Mouse (Mus musculus): Measurements from ENCODE around the gene N4bp3. TPM values are rescaled to one million over a fixed set of nuclear protein-coding genes. Genes with fewer than 3 reads are reported as not detected.
"Not testable (repeated sequence)": the region's sequence is repeated elsewhere in the genome, so short reads cannot be mapped to it uniquely, and the experiment has no call there.

N4bp3 gene
- total and polyA plus RNA-seq, 2 experiments from 2014 or later, result 24.7 to 41.2 TPM

DNA sequence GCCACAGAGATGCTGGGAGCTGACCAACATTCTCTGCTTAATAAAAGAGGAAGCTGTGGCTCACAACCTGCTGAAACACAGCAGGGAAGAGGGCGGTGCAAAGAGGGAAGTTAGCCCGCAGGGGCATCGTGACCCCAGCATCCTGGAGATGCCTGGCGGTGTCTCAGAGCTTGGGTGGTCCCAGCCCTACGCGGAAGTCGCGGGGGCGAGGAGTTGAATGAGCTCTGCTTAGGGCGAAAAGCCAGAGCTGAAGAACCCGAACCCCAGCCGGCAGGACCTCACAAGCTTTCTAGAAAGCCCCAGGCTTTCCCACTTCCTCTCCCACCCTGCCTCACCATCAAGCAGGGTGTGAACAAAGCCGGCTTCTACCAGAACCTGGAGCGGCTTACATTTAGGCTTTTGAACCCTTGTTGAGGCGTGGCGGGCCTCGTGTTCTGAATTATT is 12.6 kb downstream of the N4bp3 start:
- Histone ChIP-seq H3K9me3 (ENCODE audit: low read length) (no peaks in the 10 kb centered on the region), H3K4me1 (ENCODE audit: insufficient read depth, low read length) (peaks cover 9% of the 10 kb centered on the region), H3K36me3 (ENCODE audit: insufficient read depth, low read length) (no peaks in the 10 kb centered on the region; the same call in 1 of the 2 replicates), H3K27ac (ENCODE audit: low read depth, low read length) (no peak overlapping the region), H3K27me3 (ENCODE audit: insufficient read depth, low read length) (no peaks in the 10 kb centered on the region), H3K4me2 (ENCODE audit: low read depth, low read length, poor library complexity, severe bottlenecking) (no peak overlapping the region), H3K9ac (replicated peaks; ENCODE audit: low read length, poor library complexity, severe bottlenecking) (no peak overlapping the region), H3K4me3 (ENCODE audit: low read depth, low read length) (no peak overlapping the region)
- DNase-seq (ENCODE audit: low spot score), result no peak
- ATAC-seq (ENCODE audit: low FRiP score), result no peak
- WGBS, result 6% methylated on average over 17 of the region's 17 CpGs
- TF ChIP-seq CTCF (IDR thresholded peaks at IDR 0.05), result no peak

DNA sequence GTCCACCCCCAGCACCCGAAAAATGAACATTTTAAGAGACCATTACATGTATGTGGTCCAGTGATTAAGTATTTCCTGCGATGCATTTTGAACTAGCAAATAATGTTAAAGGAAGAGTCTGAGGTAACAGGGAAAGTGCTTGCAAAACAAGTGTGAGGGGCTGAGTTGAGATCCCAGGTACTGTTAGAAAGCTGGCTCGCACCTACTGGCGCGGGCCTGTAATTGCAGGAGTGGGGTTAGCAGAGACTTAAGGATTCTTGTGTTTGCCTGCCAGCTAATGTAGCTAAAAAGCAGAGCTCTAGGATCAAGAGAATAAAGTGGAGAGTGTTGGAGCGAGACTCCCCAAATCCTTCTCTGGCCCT is 14.3 kb downstream of the N4bp3 start:
- peaks cover 9% of the 10 kb centered on the region for H3K4me1 ChIP-seq (ENCODE audit: insufficient read depth, low read length)
- H3K4me3 ChIP-seq (ENCODE audit: low read depth, low read length), result peak overlapping the region; percentile 81
- H3K36me3 ChIP-seq (ENCODE audit: insufficient read depth, low read length), result no peaks in the 10 kb centered on the region
- 4% methylated on average over 6 of the region's 6 CpGs for WGBS
- no peaks in the 10 kb centered on the region for H3K27me3 ChIP-seq (ENCODE audit: insufficient read depth, low read length)
- H3K9ac ChIP-seq (replicated peaks; ENCODE audit: low read length, poor library complexity, severe bottlenecking), result peak overlapping the region; percentile 72
- DNase-seq (ENCODE audit: low spot score) (peak; percentile 74), ATAC-seq (ENCODE audit: low FRiP score) (peak; percentile 55; the same call in 1 of the 2 replicates)
- H3K4me2 ChIP-seq (ENCODE audit: low read depth, low read length, poor library complexity, severe bottlenecking), result peak overlapping the region; percentile 73
- no peaks in the 10 kb centered on the region for H3K9me3 ChIP-seq (ENCODE audit: low read length)
- peak overlapping the region; percentile 77 for H3K27ac ChIP-seq (ENCODE audit: low read depth, low read length)
- TF ChIP-seq CTCF (IDR thresholded peaks at IDR 0.05), result peak; percentile 72

DNA sequence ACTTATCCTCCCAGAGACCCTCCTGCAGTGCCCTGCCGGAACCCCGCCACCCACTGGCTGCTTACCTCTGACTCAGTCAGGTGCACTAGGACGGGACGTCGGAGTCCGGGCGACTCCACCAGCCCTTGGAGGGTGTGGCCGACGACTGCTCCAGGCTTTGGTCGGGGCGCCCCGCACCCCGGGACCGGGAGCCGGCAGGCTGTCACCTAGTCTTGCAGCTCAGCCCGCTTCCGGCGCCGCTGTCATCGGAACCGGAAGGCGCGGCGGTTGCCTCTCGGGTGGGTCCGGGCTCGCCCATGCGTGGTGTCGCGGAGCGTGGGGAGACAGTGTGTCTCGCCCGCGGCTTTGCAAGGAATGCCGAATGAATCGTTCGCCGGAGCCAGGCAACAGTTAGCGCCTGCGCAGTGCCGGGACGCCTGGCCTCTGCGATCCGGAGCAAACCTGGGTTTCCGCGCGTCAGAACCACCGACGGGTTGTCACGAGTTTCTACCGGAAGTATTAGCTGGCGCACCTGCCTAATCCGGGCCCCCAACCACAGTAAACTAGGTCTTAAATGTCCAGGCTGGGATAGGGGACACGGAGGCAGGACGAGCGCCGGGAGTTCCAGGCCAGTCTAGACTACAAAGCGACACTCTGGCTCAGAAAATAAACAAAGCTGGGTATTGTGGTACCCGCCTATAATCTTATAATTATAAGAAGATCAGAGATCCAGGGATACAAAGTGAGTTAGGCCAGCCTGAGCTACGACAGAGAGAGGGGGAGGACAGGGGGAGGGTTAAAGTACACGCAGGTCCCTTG is 14.9 kb downstream of the N4bp3 start, which contains the start of gene Rmnd5b:
TSS of gene Rmnd5b (minus strand) at position 372 of the 798 bp plus-strand sequence.
- peak within 1 kb of the TSS; percentile 73 for H3K4me2 ChIP-seq (ENCODE audit: low read depth, low read length, poor library complexity, severe bottlenecking)
- H3K4me1 ChIP-seq (ENCODE audit: insufficient read depth, low read length), result peaks cover 9% of the 10 kb centered on the region
- H3K27me3 ChIP-seq (ENCODE audit: insufficient read depth, low read length), result no peaks in the 10 kb centered on the region
- peak within 1 kb of the TSS; percentile 81 for H3K4me3 ChIP-seq (ENCODE audit: low read depth, low read length)
- H3K27ac ChIP-seq (ENCODE audit: low read depth, low read length), result peak within 1 kb of the TSS; percentile 77
- WGBS, result 0% methylated on average over 60 of the region's 61 CpGs
- H3K9ac ChIP-seq (replicated peaks; ENCODE audit: low read length, poor library complexity, severe bottlenecking), result peak within 1 kb of the TSS; percentile 72
- DNase-seq (ENCODE audit: low spot score) (peak; percentile 96), ATAC-seq (ENCODE audit: low FRiP score) (peak; percentile 93)
- peak; percentile 40 for TF ChIP-seq CTCF (IDR thresholded peaks at IDR 0.05)
- no peaks in the 10 kb centered on the region for H3K9me3 ChIP-seq (ENCODE audit: low read length)
- no peaks in the 10 kb centered on the region for H3K36me3 ChIP-seq (ENCODE audit: insufficient read depth, low read length)

- H3K27ac ChIP-seq (ENCODE audit: low read depth, low read length), result peak overlapping the region; percentile 77
- peak overlapping the region; percentile 72 for H3K9ac ChIP-seq (replicated peaks; ENCODE audit: low read length, poor library complexity, severe bottlenecking)
- no peak for DNase-seq (ENCODE audit: low spot score)
- WGBS, result 15% methylated on average over 6 of the region's 6 CpGs
- H3K36me3 ChIP-seq (ENCODE audit: insufficient read depth, low read length), result no peaks in the 10 kb centered on the region
- peak overlapping the region; percentile 81 for H3K4me3 ChIP-seq (ENCODE audit: low read depth, low read length)
- TF ChIP-seq CTCF (IDR thresholded peaks at IDR 0.05), result no peak
- H3K9me3 ChIP-seq (ENCODE audit: low read length), result no peaks in the 10 kb centered on the region
- peaks cover 9% of the 10 kb centered on the region for H3K4me1 ChIP-seq (ENCODE audit: insufficient read depth, low read length)
- ATAC-seq (ENCODE audit: low FRiP score), result no peak
- H3K27me3 ChIP-seq (ENCODE audit: insufficient read depth, low read length), result no peaks in the 10 kb centered on the region
- peak overlapping the region; percentile 73 for H3K4me2 ChIP-seq (ENCODE audit: low read depth, low read length, poor library complexity, severe bottlenecking)
These were observed 15.5 kb downstream of the N4bp3 start for GRCm38 (mm10) chr11:51635127-51635524.

- Histone ChIP-seq H3K4me2 (ENCODE audit: low read depth, low read length, poor library complexity, severe bottlenecking) (no peak overlapping the region), H3K27ac (ENCODE audit: low read depth, low read length) (no peak overlapping the region), H3K9ac (replicated peaks; ENCODE audit: low read length, poor library complexity, severe bottlenecking) (no peak overlapping the region), H3K4me1 (ENCODE audit: insufficient read depth, low read length) (peaks cover 9% of the 10 kb centered on the region), H3K9me3 (ENCODE audit: low read length) (no peaks in the 10 kb centered on the region), H3K4me3 (ENCODE audit: low read depth, low read length) (no peak overlapping the region), H3K27me3 (ENCODE audit: insufficient read depth, low read length) (no peaks in the 10 kb centered on the region), H3K36me3 (ENCODE audit: insufficient read depth, low read length) (peaks cover 6% of the 10 kb centered on the region)
- TF ChIP-seq CTCF (IDR thresholded peaks at IDR 0.05), result no peak
- DNase-seq (ENCODE audit: low spot score) (no peak), ATAC-seq (ENCODE audit: low FRiP score) (no peak)
- 95% methylated on average over 3 of the region's 3 CpGs for WGBS
These were observed 16.9 kb downstream of the N4bp3 start for GRCm38 (mm10) chr11:51633721-51634120.

GRCm38 (mm10) chr11:51633200-51633599 is 17.4 kb downstream of the N4bp3 start:
- H3K4me2 ChIP-seq (ENCODE audit: low read depth, low read length, poor library complexity, severe bottlenecking); ATAC-seq (ENCODE audit: low FRiP score); H3K4me1 ChIP-seq (ENCODE audit: insufficient read depth, low read length); DNase-seq (ENCODE audit: low spot score); H3K36me3 ChIP-seq (ENCODE audit: insufficient read depth, low read length); H3K9ac ChIP-seq (replicated peaks; ENCODE audit: low read length, poor library complexity, severe bottlenecking); H3K27ac ChIP-seq (ENCODE audit: low read depth, low read length); H3K27me3 ChIP-seq (ENCODE audit: insufficient read depth, low read length); H3K4me3 ChIP-seq (ENCODE audit: low read depth, low read length); H3K9me3 ChIP-seq (ENCODE audit: low read length): not testable (repeated sequence)
- 91% methylated on average over 7 of the region's 7 CpGs for WGBS
